Mouse (Mus musculus): ENCODE measurements around the gene Kctd5.
A peak's percentile ranks its signal among the peaks of the same experiment; 100 is the strongest.
"Not testable (repeated sequence)": the region's sequence is repeated elsewhere in the genome, so short reads cannot be mapped to it uniquely, and the experiment has no call there.

Gene Kctd5

DNA sequence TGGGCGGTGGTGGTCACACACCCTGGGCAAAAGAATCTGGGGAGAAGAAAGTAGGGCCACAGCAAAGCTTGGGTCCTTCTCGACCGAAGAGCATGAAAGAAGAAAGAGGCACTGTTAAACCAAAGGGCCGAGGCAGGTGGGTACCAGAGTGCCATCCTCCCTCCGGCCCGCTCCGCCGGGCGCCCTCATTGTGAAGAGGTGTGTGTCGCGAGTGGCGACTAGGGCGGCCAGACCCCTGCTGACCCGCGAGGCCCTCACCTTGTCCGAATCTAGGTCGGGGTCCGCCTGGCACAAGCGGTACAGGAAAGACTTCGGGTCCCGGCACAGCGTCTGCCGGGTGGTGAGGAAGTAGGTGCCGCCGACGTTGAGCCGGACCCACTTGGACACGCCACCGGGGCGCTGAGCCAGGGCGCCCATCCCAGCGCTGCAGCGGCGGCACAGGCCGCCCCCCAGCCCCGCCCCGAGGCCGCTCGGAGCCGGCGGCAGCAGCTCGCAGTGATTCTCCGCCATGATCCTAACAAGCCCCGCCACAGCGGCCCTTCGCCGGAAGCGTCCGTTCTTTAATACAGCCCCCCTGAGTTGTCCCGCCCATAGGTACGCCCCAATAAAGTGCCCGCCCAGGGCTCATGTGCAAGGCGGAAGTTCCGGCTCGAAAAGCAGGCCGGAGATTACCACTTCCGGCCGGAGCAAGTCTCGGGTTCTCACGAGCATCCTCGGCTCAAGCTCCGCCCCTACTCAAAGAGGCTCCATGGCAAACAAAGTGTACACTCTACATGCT is at the start of gene Kctd5:
Gene Kctd5 (minus strand): TSS at position 567 of the 778 bp plus-strand sequence.
- peak; percentile 95 for DNase-seq (ENCODE audit: low read depth, low spot score)

GRCm38 (mm10) chr17:24119446-24119845 is 46.2 kb upstream of the Kctd5 start:
- no peak for DNase-seq (ENCODE audit: low read depth, low spot score)

DNA sequence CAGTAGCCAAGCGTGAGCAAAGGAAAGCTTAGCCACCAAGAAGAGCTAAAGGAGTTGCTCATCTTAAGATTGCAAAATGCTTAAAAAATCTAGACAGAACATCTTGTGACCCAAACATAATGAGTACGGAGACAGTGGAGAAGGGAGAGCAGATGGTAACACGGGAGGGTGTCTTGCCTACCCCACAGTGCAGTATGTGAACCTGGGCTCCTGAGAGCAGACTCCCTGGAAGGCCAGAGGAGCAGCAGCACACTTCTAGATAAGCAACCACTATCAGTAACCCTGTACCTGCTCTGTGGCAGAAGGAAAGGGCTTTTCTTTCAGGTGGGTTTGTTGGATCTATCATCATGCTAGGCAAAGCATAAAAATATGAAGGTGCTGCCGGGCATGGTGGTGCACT is 39.7 kb upstream of the Kctd5 start:
- no peak for DNase-seq (ENCODE audit: low read depth, low spot score)

DNA sequence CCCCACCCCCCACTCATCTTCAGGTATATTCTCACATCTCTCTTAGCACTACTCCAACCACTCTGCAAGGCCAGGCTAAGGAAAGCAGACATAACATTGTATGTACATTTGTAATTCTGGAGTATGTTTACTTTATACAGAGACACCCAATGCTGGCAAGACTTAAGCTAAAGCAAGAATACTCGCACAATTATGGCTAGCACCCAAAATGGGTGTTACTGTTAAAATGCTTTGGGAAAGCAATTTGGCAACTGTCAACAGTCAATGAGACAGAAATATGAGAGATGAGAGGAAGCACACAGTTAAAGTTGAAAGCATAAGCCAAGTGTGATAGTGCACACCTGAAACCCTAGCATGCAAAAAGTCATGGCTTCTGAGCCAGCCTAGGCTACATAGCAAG is 38.0 kb upstream of the Kctd5 start:
- no peak for DNase-seq (ENCODE audit: low read depth, low spot score)

DNA sequence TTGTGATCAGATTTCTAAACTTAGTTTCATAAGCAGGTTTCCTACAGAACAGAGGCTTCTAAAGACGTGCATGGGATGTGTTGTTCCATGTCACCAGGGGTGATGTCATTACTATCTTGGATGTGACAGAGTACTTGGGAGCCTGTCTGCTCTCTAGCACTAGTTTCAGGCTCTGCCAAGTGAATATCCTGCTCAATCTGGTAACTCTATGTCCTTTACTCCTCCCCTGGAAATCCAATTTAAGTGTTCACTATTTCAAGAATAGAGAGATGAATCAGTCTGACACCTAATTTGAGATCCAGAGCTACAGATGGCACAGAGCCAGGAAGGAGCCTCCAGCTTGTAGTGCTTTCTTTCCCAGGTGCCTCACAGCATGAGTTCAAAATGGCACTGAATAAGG is 35.6 kb upstream of the Kctd5 start:
- DNase-seq (ENCODE audit: low read depth, low spot score): no peak

DNA sequence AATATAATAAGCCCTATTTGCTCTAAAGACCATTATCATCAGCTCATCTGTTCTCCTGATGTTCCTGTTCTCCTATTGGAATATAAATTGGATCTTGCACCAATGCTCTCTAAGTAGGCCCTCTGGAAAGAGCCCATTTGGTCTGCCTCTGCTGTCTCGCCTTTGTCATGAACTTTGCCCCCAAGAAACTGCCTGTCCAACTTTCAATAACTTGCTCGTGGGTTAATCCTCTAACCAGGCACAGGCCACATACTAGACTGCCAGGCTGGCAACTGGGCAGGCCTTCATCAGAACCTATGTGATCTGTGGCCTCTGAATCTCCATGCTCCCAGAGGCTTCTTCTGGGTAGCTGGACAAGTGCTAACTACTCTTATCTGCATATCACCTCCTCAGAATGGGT is 31.8 kb upstream of the Kctd5 start:
- DNase-seq (ENCODE audit: low read depth, low spot score): no peak

- no peak for DNase-seq (ENCODE audit: low read depth, low spot score)
Measured at GRCm38 (mm10) chr17:24098354-24098753, 25.1 kb upstream of the Kctd5 start.

- DNase-seq (ENCODE audit: low read depth, low spot score): no peak
Measured at GRCm38 (mm10) chr17:24090575-24090974, 17.3 kb upstream of the Kctd5 start.

- DNase-seq (ENCODE audit: low read depth, low spot score): not testable (repeated sequence)
Measured at GRCm38 (mm10) chr17:24086399-24086798, 13.1 kb upstream of the Kctd5 start.

DNA sequence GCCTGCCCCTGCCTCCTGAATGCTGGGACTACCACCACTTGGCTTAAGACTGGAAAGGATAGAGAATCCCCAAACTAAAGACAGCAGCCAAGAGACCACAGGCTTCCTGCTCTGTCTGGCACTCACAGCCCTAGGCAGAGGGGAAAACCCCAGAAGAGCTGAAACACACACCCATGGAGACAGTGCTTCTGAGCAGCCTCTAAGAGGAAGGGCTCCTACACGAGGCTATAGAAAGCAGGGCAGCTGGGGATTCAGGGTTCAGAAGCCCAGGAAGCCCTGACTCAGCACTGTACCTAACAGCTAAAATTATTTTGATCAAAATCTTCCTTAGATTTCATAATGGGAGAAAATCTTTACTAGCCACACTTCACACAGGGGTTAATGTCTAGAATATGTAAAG is 11.3 kb upstream of the Kctd5 start:
- DNase-seq (ENCODE audit: low read depth, low spot score): no peak

DNA sequence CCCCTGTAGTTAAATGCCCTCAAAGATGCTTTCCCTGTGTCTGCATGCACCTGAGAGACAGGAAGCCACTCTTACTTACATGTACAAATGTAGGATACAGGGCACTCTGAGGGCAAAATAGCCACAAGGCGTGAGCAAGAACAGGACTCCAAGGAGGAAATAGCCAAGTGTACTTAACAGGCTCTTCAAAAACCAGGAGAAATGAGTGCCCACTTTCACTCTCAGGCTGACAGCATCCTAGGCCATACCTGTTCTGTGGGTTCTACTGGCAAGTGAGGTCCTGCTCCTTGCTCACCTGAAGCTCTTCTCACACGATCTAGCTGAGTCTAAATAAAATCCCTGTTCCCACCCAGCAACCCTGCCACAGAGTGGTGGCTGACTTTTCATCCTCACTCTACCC is 3.8 kb upstream of the Kctd5 start:
- DNase-seq (ENCODE audit: low read depth, low spot score): no peak

GRCm38 (mm10) chr17:24069531-24069930 is 3.8 kb downstream of the Kctd5 start:
- DNase-seq (ENCODE audit: low read depth, low spot score): no peak

DNA sequence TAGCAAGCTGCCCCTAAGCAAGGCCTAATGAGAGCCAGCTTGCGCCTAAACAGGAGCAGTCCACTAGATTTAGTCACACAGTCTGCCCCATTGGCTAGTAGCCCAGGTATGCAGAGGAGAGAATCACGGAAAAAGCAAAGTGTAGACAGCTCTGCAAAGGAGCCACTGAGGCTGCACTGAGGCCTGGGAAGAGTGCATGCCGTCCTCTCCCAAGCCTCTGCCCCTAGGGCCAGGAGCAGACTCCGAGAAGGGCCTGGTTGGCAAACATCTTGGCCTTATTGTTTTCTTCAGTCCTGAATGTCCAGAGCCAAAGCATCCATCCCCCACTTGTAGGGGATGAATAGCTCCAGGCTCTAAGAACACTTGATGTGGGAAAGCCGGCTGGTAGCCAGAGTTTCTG is 5.0 kb downstream of the Kctd5 start:
- no peak for DNase-seq (ENCODE audit: low read depth, low spot score)

GRCm38 (mm10) chr17:24062459-24063155 is 10.7 kb downstream of the Kctd5 start:
- DNase-seq (ENCODE audit: low read depth, low spot score): no peak

DNA sequence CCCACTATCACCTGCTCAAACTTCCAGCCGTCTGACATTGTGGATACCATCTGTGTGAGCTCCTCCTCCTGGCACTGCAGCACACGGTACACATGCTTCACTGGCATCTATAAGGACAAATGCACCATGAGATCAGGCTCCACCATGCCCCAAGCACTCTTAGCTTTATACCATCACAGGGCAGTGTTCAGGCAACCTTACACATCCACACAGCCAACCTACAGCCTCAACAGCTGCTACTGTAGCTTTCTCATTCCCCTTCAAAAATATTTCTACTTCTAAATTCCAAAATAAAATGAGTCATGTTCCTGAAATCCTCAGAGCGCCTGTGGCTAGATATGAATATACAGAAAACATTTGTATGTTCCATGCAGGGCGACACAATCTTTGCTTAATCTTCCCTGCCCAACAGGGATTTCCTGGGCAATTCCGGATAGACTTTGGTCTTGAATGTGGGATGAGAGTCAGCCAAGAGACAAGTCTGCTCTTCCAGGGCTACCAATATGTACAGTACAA is 15.5 kb downstream of the Kctd5 start:
- no peak for DNase-seq (ENCODE audit: low read depth, low spot score)

- no peak for DNase-seq (ENCODE audit: low read depth, low spot score)
Measured at GRCm38 (mm10) chr17:24056636-24057625, 16.4 kb downstream of the Kctd5 start.

GRCm38 (mm10) chr17:24049008-24049407 is 24.3 kb downstream of the Kctd5 start:
- no peak for DNase-seq (ENCODE audit: low read depth, low spot score)

- DNase-seq (ENCODE audit: low read depth, low spot score): no peak
Measured at GRCm38 (mm10) chr17:24048053-24048452, 25.2 kb downstream of the Kctd5 start.

DNA sequence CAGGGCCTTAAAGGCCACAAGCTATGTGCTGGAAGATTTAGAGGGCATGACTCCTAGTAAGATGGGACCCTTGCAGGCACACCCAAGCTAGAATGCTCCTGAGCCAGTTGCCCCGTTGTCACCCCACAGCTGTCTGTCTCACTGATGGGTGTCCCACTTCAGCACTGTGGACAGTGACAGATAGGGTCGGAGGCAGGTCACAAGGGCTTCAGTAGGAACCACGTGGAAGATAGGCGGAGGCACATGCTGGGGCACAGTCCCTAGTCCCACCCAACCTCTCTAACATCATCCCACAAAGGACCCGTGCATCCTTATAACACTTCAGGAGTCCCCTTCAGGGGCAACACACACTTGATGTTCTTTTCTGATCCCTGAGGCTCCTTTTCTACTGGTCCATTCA is 27.3 kb downstream of the Kctd5 start:
- DNase-seq (ENCODE audit: low read depth, low spot score): no peak

DNA sequence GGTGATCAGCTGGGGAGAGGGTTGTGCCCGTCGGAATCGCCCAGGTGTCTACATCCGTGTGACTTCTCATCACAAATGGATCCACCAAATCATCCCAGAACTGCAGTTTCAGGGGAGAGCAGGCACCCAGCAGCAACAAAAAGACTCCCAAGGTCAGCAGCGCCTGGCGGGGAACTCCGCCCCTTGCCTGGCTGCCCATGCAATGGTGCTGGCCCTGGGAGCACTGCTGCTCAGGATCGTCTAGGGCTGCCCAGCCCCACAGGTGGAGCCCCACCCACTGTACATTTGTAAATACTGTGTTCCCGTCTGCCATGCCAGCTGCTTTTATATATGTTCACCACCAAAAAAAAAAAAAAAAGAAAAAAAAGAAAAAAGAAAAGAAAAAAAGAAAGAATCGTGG is 27.7 kb downstream of the Kctd5 start:
- DNase-seq (ENCODE audit: low read depth, low spot score): no peak

GRCm38 (mm10) chr17:24044482-24044881 is 28.8 kb downstream of the Kctd5 start:
- no peak for DNase-seq (ENCODE audit: low read depth, low spot score)

- DNase-seq (ENCODE audit: low read depth, low spot score): no peak
Measured at GRCm38 (mm10) chr17:24037844-24038243, 35.4 kb downstream of the Kctd5 start, which contains the start of gene Prss27. TSS of gene Prss27 (plus strand) at chr17:24038144.
